Mouse (Mus musculus): ENCODE measurements around the gene Cd244a. TPM values are rescaled to one million over a fixed set of nuclear protein-coding genes. Genes with fewer than 3 reads are reported as not detected.

Gene Cd244a
- total and polyA plus RNA-seq, 3 experiments = not detected

- TF ChIP-seq MXI1 (IDR thresholded peaks at IDR 0.05; ENCODE audit: low read depth, low read length) = no peak
- TF ChIP-seq USF1 (IDR thresholded peaks at IDR 0.05; ENCODE audit: low read depth, low read length) = no peak
- TF ChIP-seq POLR2AphosphoS5 (IDR thresholded peaks at IDR 0.05; ENCODE audit: borderline replicate concordance, low read depth, low read length) = no peak
- no peak for TF ChIP-seq TBP (IDR thresholded peaks at IDR 0.05; ENCODE audit: low read depth, low read length)
- no peak for TF ChIP-seq KAT2A (conservative IDR thresholded peaks at IDR 0.05; ENCODE audit: low read depth, low read length)
- TF ChIP-seq USF2 (IDR thresholded peaks at IDR 0.05; ENCODE audit: borderline replicate concordance in 1 of 2, insufficient read depth in 1 of 2, low read depth in 1 of 2, low read length in 2 of 2) = no peak
- no peak for TF ChIP-seq UBTF (IDR thresholded peaks at IDR 0.05; ENCODE audit: borderline replicate concordance, insufficient read depth, low read depth, low read length)
- no peak for TF ChIP-seq ZNF384 (IDR thresholded peaks at IDR 0.05; ENCODE audit: low read depth, low read length)
- no peak for TF ChIP-seq RAD21 (IDR thresholded peaks at IDR 0.05; ENCODE audit: low read depth, low read length)
- no peak for TF ChIP-seq POLR2AphosphoS2 (IDR thresholded peaks at IDR 0.05; ENCODE audit: low read length)
- TF ChIP-seq E2F4 (IDR thresholded peaks at IDR 0.05; ENCODE audit: borderline replicate concordance, low read depth, low read length) = no peak
- TF ChIP-seq EP300 (IDR thresholded peaks at IDR 0.05; ENCODE audit: low read depth in 1 of 2, low read length in 2 of 2) = no peak
- no peak for TF ChIP-seq MAX (IDR thresholded peaks at IDR 0.05; ENCODE audit: low read length)
- no peak for TF ChIP-seq TCF12 (IDR thresholded peaks at IDR 0.05; ENCODE audit: low read depth, low read length)
- TF ChIP-seq CTCF (IDR thresholded peaks at IDR 0.05 in 2 of 3, conservative IDR thresholded peaks at IDR 0.05 in 1 of 3; ENCODE audit: control insufficient read depth in 1 of 3, insufficient read depth in 1 of 3, low read depth in 2 of 3, low read length in 3 of 3, poor library complexity in 1 of 3, severe bottlenecking in 1 of 3) = no peak
- no peak for TF ChIP-seq MYC (IDR thresholded peaks at IDR 0.05; ENCODE audit: low read depth, low read length)
- TF ChIP-seq GABPA (IDR thresholded peaks at IDR 0.05; ENCODE audit: low read depth, low read length) = no peak
- Histone ChIP-seq H3K36me3 (ENCODE audit: control insufficient read depth in 1 of 2, insufficient read depth in 2 of 2, low read length in 2 of 2) (0 out of 4 replicates have a peak, but pooled peaks cover 0 to 3% of the 10 kb centered on the region in 2 experiments), H3K4me3 (ENCODE audit: control insufficient read depth in 1 of 2, insufficient read depth in 1 of 2, low read depth in 2 of 2, low read length in 2 of 2) (no peak overlapping the region), H3K27ac (ENCODE audit: control insufficient read depth, low read depth, low read length) (no peak overlapping the region), H3K9me3 (replicated peaks; ENCODE audit: insufficient read depth, low read length) (no peaks in the 10 kb centered on the region), H3K9ac (ENCODE audit: control insufficient read depth, low read depth, low read length, poor library complexity, severe bottlenecking) (no peak overlapping the region), H3K27me3 (ENCODE audit: control insufficient read depth in 1 of 2, insufficient read depth in 2 of 2, low read length in 2 of 2) (no peaks in the 10 kb centered on the region), H3K4me1 (ENCODE audit: control insufficient read depth in 1 of 2, insufficient read depth in 2 of 2, low read length in 2 of 2) (peaks cover 3 to 4% of the 10 kb centered on the region in 2 experiments; a peak in 2 of 4 replicates), H3K79me2 (ENCODE audit: control insufficient read depth, insufficient read depth, low read length, poor library complexity) (no peaks in the 10 kb centered on the region)
- no peak for DNase-seq (ENCODE audit: low read depth, low spot score)
These were observed 58.0 kb downstream of the Cd244a start for GRCm38 (mm10) chr1:171616881-171617515.

GRCm38 (mm10) chr1:171619001-171619400, 60.0 kb downstream of the Cd244a start:
- Histone ChIP-seq H3K36me3 (ENCODE audit: control insufficient read depth in 1 of 2, insufficient read depth in 2 of 2, low read length in 2 of 2) (0 out of 4 replicates have a peak, but pooled peaks cover 0 to 3% of the 10 kb centered on the region in 2 experiments), H3K79me2 (ENCODE audit: control insufficient read depth, insufficient read depth, low read length, poor library complexity) (no peaks in the 10 kb centered on the region), H3K9me3 (replicated peaks; ENCODE audit: insufficient read depth, low read length) (no peaks in the 10 kb centered on the region), H3K27me3 (ENCODE audit: control insufficient read depth in 1 of 2, insufficient read depth in 2 of 2, low read length in 2 of 2) (0 out of 4 replicates have a peak, but pooled peaks cover 0 to 1% of the 10 kb centered on the region in 2 experiments), H3K4me3 (ENCODE audit: control insufficient read depth in 1 of 2, insufficient read depth in 1 of 2, low read depth in 2 of 2, low read length in 2 of 2) (no peak overlapping the region), H3K27ac (ENCODE audit: control insufficient read depth, low read depth, low read length) (no peak overlapping the region), H3K4me1 (ENCODE audit: control insufficient read depth in 1 of 2, insufficient read depth in 2 of 2, low read length in 2 of 2) (peaks cover 3 to 4% of the 10 kb centered on the region in 2 experiments; a peak in 2 of 4 replicates), H3K9ac (ENCODE audit: control insufficient read depth, low read depth, low read length, poor library complexity, severe bottlenecking) (no peak overlapping the region)
- DNase-seq (ENCODE audit: low read depth, low spot score) = no peak
- no peak for TF ChIP-seq TAL1 (IDR thresholded peaks at IDR 0.05; ENCODE audit: low read length)
- no peak for TF ChIP-seq POLR2AphosphoS5 (IDR thresholded peaks at IDR 0.05; ENCODE audit: borderline replicate concordance, low read depth, low read length)
- TF ChIP-seq SIN3A (IDR thresholded peaks at IDR 0.05; ENCODE audit: low read length) = no peak
- no peak for TF ChIP-seq MAFK (IDR thresholded peaks at IDR 0.05; ENCODE audit: borderline replicate concordance, low read depth, low read length)
- no peak for TF ChIP-seq ZMIZ1 (IDR thresholded peaks at IDR 0.05; ENCODE audit: low read depth, low read length)
